Mouse (Mus musculus) heart, adult 2 months (tissue): ENCODE results near the gene Slc34a1.

ENCODE experiments used
- CTCF ChIP-seq: fragments of 200-600 bp; IDR thresholded peaks from 2 replicates; pipeline ENCODE4 v1.8.1; 2022; ENCODE audit warnings: antibody characterized with exemption, mild to moderate bottlenecking, moderate library complexity
- EP300 ChIP-seq: fragments of 200-500 bp; IDR thresholded peaks from 2 replicates; pipeline ENCODE4 v1.6.1; 2011; ENCODE audit warnings: low read depth, low read length, control low read depth; ENCODE audit not compliant: insufficient read depth
- POLR2A ChIP-seq: fragments of 200-500 bp; IDR thresholded peaks from 2 replicates; pipeline ENCODE4 v1.6.1; 2011; ENCODE audit warnings: mild to moderate bottlenecking, low read depth, low read length, control low read depth; ENCODE audit not compliant: insufficient read depth

DNA sequence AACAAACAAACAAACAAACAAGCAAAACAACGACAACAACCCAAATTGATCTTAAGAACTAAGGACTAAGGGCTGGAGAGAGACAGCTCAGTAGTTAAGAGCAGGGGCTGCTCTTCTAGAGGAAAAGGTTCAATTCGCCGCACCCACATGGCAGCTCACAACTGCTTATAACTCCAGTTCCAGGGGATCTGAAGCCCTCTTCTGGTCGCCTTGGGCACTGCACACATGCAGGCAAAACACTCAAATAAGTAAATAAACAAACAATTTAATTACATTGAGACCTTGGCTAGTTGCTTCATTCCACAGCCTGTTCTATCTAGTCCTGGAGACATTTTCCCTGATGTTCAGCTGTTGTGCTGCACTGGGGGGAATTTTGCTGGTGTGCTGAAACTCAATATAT lies 5.1 kb upstream of the Slc34a1 start:
- TF ChIP-seq CTCF (peak; percentile 50), POLR2A (no peak), EP300 (no peak)
